Mouse (Mus musculus): ENCODE measurements around the gene Nfia. TPM values are rescaled to one million over a fixed set of nuclear protein-coding genes. Genes with fewer than 3 reads are reported as not detected.

Gene Nfia
- polyA plus RNA-seq, 1 experiment from 2014 or later = 21.3 TPM

DNA sequence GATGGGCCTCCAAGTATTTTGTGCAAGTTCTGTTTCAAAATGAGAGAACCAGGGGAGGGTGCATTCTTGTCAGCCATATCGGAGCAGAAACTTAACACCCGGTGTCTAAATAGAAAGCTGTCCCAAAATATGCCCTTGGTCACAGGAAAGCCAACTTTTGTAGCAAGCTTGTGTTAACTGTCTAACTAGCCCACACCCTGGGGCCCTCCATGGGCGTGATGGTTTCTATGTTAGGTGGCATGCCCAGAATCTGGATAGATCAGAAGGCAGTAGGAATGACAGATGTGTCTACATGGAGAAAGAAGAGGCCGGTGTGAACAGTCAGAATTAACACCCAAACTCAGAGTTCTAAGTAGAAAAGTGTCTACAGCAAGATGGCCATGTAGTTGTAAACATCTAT is 282.5 kb downstream of the Nfia start:
- Histone ChIP-seq H3K9me3 (replicated peaks) (no peaks in the 10 kb centered on the region), H3K27ac (no peak overlapping the region), H3K4me1 (peaks cover 23% of the 10 kb centered on the region), H3K36me3 (no peaks in the 10 kb centered on the region), H3K4me3 (no peak overlapping the region), H3K27me3 (ENCODE audit: low read depth, poor library complexity, severe bottlenecking) (no peaks in the 10 kb centered on the region)
- DNase-seq (ENCODE audit: low spot score) = no peak
- WGBS = 92% methylated on average over 4 of the region's 4 CpGs

DNA sequence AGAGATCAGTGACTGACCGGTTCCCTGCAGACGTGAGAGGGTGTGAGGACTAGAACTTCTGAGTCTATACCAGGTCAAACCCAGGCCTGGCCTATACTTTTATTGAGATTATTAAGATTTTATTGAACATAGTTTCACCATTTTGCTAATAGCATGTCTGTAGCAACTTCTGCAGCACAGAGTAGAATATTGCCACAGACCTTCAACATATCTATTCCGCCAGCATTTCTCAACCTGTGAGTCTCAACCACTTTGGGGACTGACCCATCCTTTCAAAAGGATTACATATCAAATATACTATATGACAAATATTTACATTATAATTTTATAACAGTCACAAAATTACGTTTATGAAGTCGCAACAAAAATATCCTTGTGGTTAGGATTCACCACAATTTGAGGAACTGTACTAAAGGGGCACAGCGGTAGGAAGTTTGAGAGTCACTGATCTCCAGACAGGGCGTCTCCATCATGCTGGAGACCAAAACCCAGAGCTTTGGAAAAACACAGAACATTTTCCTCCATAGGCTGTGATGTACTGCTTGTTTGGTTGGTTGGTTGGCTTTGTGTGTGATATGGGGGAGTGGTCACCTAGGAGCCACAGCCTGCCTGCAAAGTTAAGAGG is 284.0 kb downstream of the Nfia start:
- Histone ChIP-seq H3K9me3 (replicated peaks) (no peaks in the 10 kb centered on the region), H3K36me3 (no peaks in the 10 kb centered on the region), H3K27ac (no peak overlapping the region), H3K27me3 (ENCODE audit: low read depth, poor library complexity, severe bottlenecking) (no peaks in the 10 kb centered on the region), H3K4me3 (no peak overlapping the region), H3K4me1 (peaks cover 8% of the 10 kb centered on the region)
- DNase-seq (ENCODE audit: low spot score) = no peak
- WGBS = 93% methylated on average over 7 of the region's 7 CpGs

DNA sequence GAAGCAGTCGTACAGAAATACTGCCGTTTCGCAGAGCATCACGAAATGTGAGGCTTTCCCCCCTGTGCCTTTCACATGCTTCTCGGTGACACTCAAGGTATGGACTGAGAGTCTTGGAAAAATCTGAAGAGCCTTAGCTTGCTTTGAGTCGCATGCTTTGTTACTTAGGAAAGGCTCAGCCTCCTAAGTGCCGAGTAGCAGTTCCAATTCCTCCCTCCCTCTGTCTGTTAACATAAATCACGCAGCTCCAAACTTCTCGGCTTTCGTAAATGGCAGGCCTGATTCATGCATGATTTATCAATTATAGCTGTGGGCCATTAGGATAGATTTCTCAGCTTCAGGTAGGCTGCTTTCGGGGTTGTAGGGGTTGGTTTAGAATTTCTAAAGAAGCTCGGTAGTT is 284.7 kb downstream of the Nfia start:
- H3K4me3 ChIP-seq = no peak overlapping the region
- no peaks in the 10 kb centered on the region for H3K9me3 ChIP-seq (replicated peaks)
- WGBS = 71% methylated on average over 12 of the region's 12 CpGs
- H3K27ac ChIP-seq = no peak overlapping the region
- no peaks in the 10 kb centered on the region for H3K36me3 ChIP-seq
- no peak for DNase-seq (ENCODE audit: low spot score)
- 0 out of 2 replicates have a peak, but pooled peaks cover 5% of the 10 kb centered on the region for H3K4me1 ChIP-seq
- no peaks in the 10 kb centered on the region for H3K27me3 ChIP-seq (ENCODE audit: low read depth, poor library complexity, severe bottlenecking)

DNA sequence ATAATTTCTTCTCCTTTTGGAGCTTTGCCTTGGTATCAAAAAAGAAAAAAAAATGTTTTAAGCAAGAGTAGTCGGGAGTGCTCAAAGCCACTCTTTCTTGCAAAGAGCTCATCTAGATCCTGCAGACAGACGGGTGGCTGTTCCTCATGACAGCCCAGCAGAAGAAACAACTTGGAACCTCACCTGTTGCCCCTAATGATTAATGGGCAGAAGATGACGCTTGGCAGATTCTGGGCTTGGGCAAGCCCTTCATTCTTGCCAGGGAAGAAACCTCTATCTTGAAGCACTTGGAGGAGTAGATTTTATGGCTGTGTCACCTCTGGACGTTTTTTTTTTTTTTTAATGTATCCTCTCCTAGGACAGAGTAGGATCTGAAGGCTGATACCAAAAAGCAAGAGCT is 285.2 kb downstream of the Nfia start:
- DNase-seq (ENCODE audit: low spot score) = no peak
- no peak overlapping the region for H3K4me3 ChIP-seq
- no peaks in the 10 kb centered on the region for H3K9me3 ChIP-seq (replicated peaks)
- WGBS = 73% methylated on average over 4 of the region's 4 CpGs
- no peaks in the 10 kb centered on the region for H3K36me3 ChIP-seq
- no peak overlapping the region for H3K27ac ChIP-seq
- H3K27me3 ChIP-seq (ENCODE audit: low read depth, poor library complexity, severe bottlenecking) = no peaks in the 10 kb centered on the region
- 0 out of 2 replicates have a peak, but pooled peaks cover 5% of the 10 kb centered on the region for H3K4me1 ChIP-seq

DNA sequence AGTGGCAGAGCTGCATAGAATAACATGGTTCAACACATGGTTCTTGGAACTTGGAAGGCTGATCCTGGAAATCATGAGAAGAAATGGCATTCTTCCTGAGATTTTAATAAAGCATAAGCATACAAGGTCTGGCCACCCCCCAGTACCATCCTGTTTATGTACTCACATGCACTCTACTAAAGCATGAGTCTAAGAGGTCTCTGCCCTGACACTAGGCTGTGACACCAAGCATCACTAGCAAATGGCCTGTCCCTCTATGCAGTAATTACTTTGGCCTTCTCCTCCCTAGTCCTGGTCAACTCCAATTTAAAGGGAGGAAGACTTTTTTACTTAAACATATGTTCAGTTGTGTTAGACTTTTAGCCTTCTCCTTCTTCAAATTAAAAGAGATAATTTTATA is 285.6 kb downstream of the Nfia start:
- no peak overlapping the region for H3K4me3 ChIP-seq
- no peaks in the 10 kb centered on the region for H3K36me3 ChIP-seq
- no peak for DNase-seq (ENCODE audit: low spot score)
- no peaks in the 10 kb centered on the region for H3K9me3 ChIP-seq (replicated peaks)
- H3K27ac ChIP-seq = no peak overlapping the region
- 0 out of 2 replicates have a peak, but pooled peaks cover 5% of the 10 kb centered on the region for H3K4me1 ChIP-seq
- no peaks in the 10 kb centered on the region for H3K27me3 ChIP-seq (ENCODE audit: low read depth, poor library complexity, severe bottlenecking)

DNA sequence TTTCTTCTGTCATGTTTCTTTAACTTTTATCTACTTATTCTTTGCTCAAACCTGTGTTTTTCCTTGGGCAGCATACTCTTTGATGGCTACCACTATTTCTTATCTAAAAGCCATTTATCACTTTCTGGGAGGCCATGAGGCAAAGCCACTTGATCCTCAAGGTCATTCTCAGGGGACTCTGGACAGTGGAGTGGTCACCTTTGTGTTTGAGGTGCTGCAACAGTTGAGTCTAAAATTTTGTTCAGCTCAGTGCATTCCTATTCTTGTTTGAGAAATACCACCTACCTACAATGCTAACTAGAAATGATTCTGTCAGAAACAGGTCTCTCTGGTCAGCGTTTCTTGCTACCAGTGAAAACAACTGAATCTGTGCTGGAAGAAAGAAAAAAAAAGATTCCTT is 288.1 kb downstream of the Nfia start:
- no peak for DNase-seq (ENCODE audit: low spot score)
- no peaks in the 10 kb centered on the region for H3K9me3 ChIP-seq (replicated peaks)
- 0 out of 2 replicates have a peak, but pooled peaks cover 5% of the 10 kb centered on the region for H3K4me1 ChIP-seq
- 68% methylated on average over 1 of the region's 1 CpGs for WGBS
- no peak overlapping the region for H3K27ac ChIP-seq
- H3K27me3 ChIP-seq (ENCODE audit: low read depth, poor library complexity, severe bottlenecking) = no peaks in the 10 kb centered on the region
- H3K36me3 ChIP-seq = peaks cover 6% of the 10 kb centered on the region
- no peak overlapping the region for H3K4me3 ChIP-seq

DNA sequence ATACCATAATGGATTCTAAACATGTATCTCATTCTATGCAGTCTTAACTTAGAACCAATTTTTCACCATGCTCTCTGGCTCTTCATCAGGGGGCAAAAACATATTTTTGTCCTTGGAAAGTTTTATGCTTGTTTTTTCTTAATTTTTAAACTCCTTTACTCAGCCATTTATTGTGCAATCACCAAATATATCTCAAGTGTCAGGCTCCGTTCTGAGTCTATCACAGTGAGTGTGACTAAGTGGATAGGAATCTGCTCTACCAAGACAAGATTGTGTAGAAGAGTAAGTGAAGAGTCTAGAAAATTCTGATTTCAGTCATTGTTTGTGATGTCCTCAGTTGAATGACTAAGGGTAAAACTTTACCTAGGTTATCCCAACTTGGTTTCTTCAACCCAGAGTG is 288.6 kb downstream of the Nfia start:
- H3K36me3 ChIP-seq = peaks cover 10% of the 10 kb centered on the region
- no peak overlapping the region for H3K4me3 ChIP-seq
- no peak overlapping the region for H3K27ac ChIP-seq
- H3K27me3 ChIP-seq (ENCODE audit: low read depth, poor library complexity, severe bottlenecking) = no peaks in the 10 kb centered on the region
- H3K4me1 ChIP-seq = 0 out of 2 replicates have a peak, but pooled peaks cover 5% of the 10 kb centered on the region
- no peaks in the 10 kb centered on the region for H3K9me3 ChIP-seq (replicated peaks)
- DNase-seq (ENCODE audit: low spot score) = no peak
- 79% methylated on average over 1 of the region's 1 CpGs for WGBS

DNA sequence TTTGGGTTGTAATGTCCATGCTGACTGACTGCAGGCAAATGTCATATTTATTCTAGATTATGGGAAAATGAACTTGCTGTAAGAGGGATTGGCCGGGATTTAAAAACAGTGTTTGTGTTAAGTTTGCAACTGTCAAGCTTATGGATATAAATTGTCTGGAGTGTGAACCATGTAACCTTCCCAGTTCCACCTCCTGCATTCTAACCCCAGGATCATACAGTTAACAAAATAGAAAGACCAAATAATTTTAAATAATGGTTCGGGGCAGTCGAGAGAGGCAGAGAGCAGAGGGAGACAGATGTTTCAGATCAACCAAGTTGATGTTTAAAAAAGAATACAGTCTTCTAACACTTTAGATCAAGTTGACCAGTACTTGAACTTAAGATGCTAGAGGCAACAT is 290.7 kb downstream of the Nfia start:
- Histone ChIP-seq H3K4me1 (0 out of 2 replicates have a peak, but pooled peaks cover 3% of the 10 kb centered on the region), H3K36me3 (peaks cover 13% of the 10 kb centered on the region), H3K4me3 (no peak overlapping the region), H3K27me3 (ENCODE audit: low read depth, poor library complexity, severe bottlenecking) (no peaks in the 10 kb centered on the region), H3K9me3 (replicated peaks) (no peaks in the 10 kb centered on the region), H3K27ac (no peak overlapping the region)
- no peak for DNase-seq (ENCODE audit: low spot score)
- 58% methylated on average over 3 of the region's 3 CpGs for WGBS

DNA sequence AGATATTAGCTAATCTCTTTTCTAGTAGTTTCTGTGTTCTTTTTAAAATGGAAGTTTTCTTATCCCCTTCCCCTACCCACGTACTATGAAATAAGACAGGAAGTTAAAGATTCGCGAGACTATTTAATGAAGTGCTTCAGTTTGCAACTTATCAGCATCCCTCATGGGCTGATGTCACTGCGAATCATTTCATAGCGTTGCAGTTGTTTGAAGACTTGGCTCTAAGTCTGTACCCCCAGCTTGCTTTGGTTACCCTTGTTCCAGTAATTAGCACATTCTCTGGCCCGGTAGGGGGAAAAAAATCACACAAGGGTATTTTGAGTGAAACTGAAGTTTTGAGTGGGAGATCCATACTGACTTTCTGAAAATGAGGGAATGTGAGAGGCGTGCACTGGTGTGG is 303.6 kb downstream of the Nfia start:
- peaks cover 14% of the 10 kb centered on the region for H3K4me1 ChIP-seq
- 87% methylated on average over 7 of the region's 7 CpGs for WGBS
- no peaks in the 10 kb centered on the region for H3K27me3 ChIP-seq (ENCODE audit: low read depth, poor library complexity, severe bottlenecking)
- no peaks in the 10 kb centered on the region for H3K9me3 ChIP-seq (replicated peaks)
- H3K4me3 ChIP-seq = no peak overlapping the region
- H3K36me3 ChIP-seq = no peaks in the 10 kb centered on the region
- DNase-seq (ENCODE audit: low spot score) = no peak
- no peak overlapping the region for H3K27ac ChIP-seq

DNA sequence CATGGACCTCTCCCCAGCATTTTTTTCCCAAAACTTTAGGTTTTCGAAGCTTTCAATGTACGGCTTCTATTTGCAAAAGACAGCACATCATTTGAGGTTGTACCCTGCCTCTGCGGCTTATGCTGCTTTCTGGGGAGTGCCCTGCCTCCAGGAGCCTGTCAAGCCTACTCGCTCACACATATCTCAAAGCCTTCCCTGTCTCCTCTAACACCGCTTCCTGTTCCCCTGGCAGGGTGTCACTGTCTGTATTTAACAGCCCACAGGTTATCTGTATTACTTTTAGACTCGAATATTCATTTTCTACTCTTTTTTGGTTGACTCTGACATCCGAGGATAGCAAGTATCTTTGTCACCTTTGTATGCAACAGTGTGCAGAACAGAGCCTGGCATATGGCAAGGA is 304.1 kb downstream of the Nfia start:
- Histone ChIP-seq H3K36me3 (no peaks in the 10 kb centered on the region), H3K27me3 (ENCODE audit: low read depth, poor library complexity, severe bottlenecking) (no peaks in the 10 kb centered on the region), H3K9me3 (replicated peaks) (no peaks in the 10 kb centered on the region), H3K27ac (no peak overlapping the region), H3K4me1 (peaks cover 20% of the 10 kb centered on the region), H3K4me3 (no peak overlapping the region)
- DNase-seq (ENCODE audit: low spot score) = no peak
- WGBS = 78% methylated on average over 7 of the region's 7 CpGs

DNA sequence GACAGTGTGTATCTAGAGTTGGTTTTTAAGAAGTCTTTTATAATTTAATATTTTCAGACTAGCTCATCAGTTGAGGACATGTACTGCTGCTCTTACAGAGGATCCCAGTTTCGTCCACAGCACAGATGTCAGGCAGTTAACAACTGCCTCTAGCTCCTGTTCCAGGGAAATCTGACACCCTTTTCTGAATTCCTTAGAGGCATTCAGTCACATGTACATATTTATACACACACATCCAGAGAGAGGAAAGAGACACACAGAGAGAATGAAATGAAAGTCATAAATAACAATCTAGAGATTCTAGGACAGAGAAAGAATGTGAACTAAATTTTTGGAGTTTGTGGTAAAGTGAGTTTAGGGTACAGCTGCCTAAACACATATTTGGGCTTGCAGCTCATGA is 308.1 kb downstream of the Nfia start:
- H3K27ac ChIP-seq = no peak overlapping the region
- no peaks in the 10 kb centered on the region for H3K27me3 ChIP-seq (ENCODE audit: low read depth, poor library complexity, severe bottlenecking)
- H3K4me1 ChIP-seq = peaks cover 31% of the 10 kb centered on the region
- 18% methylated on average over 1 of the region's 1 CpGs for WGBS
- no peaks in the 10 kb centered on the region for H3K9me3 ChIP-seq (replicated peaks)
- no peaks in the 10 kb centered on the region for H3K36me3 ChIP-seq
- H3K4me3 ChIP-seq = no peak overlapping the region
- no peak for DNase-seq (ENCODE audit: low spot score)

DNA sequence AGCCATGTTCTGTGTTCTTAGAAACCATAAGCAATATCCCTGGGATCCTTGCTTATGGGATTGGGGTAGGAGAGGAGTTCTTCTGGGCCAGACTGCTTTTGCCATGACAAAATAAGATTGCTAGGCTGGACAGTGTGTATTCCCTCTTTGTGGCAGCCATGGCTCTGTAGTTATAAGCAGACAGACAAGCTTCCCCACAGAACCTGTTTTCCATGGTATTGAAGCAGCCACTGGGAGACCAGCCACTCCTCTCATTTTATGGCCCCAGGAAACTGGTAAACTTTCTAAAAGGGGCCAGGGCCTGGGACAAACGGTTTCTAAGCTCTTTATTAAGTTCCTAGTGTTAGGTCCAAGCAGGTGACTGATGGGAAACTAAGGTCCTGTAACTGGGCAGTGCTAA is 309.4 kb downstream of the Nfia start:
- WGBS = 26% methylated on average over 1 of the region's 1 CpGs
- no peak for DNase-seq (ENCODE audit: low spot score)
- H3K27me3 ChIP-seq (ENCODE audit: low read depth, poor library complexity, severe bottlenecking) = no peaks in the 10 kb centered on the region
- H3K9me3 ChIP-seq (replicated peaks) = no peaks in the 10 kb centered on the region
- no peak overlapping the region for H3K4me3 ChIP-seq
- peak overlapping the region; percentile 50 for H3K27ac ChIP-seq
- peaks cover 36% of the 10 kb centered on the region for H3K4me1 ChIP-seq
- H3K36me3 ChIP-seq = no peaks in the 10 kb centered on the region

DNA sequence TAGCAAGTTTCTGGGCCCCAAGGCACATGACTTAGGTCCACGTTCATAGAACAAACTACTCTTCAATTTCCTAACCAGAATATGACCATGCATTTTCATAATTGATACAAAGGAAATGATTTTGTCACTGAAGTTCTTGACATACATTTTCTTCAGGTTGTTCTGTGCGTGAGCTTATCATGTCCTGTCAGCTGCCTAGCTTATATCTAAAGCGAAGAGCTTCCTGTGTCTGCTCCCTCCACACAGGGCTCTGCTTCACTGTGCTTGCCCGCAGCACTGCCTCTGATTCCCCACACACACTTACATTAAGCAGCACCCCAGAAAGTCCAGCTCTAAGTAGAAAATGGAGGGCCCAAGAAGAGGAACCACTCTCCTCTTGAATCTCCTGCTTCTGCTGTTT is 310.0 kb downstream of the Nfia start:
- WGBS = 86% methylated on average over 4 of the region's 4 CpGs
- H3K4me3 ChIP-seq = no peak overlapping the region
- DNase-seq (ENCODE audit: low spot score) = no peak
- no peak overlapping the region for H3K27ac ChIP-seq
- no peaks in the 10 kb centered on the region for H3K36me3 ChIP-seq
- no peaks in the 10 kb centered on the region for H3K9me3 ChIP-seq (replicated peaks)
- H3K4me1 ChIP-seq = peaks cover 39% of the 10 kb centered on the region
- H3K27me3 ChIP-seq (ENCODE audit: low read depth, poor library complexity, severe bottlenecking) = no peaks in the 10 kb centered on the region

DNA sequence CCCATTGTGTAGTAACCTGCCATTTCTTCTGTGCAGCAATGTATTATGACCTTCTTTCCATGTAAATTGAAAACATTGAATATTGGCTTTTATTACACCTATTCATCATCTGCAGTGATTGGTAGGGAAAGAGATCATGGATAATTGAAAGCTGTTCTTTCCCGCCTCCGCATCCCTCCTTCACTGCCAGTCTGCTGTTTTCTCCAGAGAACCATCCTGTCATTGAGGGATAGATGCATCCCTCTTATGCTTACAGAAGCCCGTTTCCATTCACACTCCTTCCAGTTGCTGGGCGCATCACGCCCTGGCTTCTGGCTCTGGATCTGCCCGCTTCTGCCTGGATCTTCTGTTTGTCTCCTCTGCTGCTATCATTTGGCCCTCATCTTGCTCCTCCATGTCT is 312.5 kb downstream of the Nfia start:
- H3K27ac ChIP-seq = no peak overlapping the region
- no peak for DNase-seq (ENCODE audit: low spot score)
- 91% methylated on average over 6 of the region's 6 CpGs for WGBS

More for the DNA sequence above, 312.5 kb downstream of the Nfia start:
- Histone ChIP-seq H3K4me3 (no peak overlapping the region), H3K4me1 (peaks cover 44% of the 10 kb centered on the region), H3K36me3 (no peaks in the 10 kb centered on the region), H3K9me3 (replicated peaks) (no peaks in the 10 kb centered on the region), H3K27me3 (ENCODE audit: low read depth, poor library complexity, severe bottlenecking) (no peaks in the 10 kb centered on the region)
